Mouse (Mus musculus) urinary bladder, adult 2 months (tissue): ENCODE measurements around the gene Lrrc32. TPM values are rescaled to one million over a fixed set of nuclear protein-coding genes. Genes with fewer than 3 reads are reported as not detected.

ENCODE experiments used
- DNase-seq: peaks from one replicate; pipeline ENCODE4 v3.0.0; 2022; ENCODE audit warnings: low spot score
- polyA plus RNA-seq: library from polyadenylated mRNA; depleted of rRNA; stranded (reverse); fragments of >200 nt; gene quantifications from 2 replicates; pipeline ENCODE4 v1.2.3, GENCODE M21; 2012

The Lrrc32 gene
- polyA plus RNA-seq, 1 experiment = 12.6 TPM

DNA sequence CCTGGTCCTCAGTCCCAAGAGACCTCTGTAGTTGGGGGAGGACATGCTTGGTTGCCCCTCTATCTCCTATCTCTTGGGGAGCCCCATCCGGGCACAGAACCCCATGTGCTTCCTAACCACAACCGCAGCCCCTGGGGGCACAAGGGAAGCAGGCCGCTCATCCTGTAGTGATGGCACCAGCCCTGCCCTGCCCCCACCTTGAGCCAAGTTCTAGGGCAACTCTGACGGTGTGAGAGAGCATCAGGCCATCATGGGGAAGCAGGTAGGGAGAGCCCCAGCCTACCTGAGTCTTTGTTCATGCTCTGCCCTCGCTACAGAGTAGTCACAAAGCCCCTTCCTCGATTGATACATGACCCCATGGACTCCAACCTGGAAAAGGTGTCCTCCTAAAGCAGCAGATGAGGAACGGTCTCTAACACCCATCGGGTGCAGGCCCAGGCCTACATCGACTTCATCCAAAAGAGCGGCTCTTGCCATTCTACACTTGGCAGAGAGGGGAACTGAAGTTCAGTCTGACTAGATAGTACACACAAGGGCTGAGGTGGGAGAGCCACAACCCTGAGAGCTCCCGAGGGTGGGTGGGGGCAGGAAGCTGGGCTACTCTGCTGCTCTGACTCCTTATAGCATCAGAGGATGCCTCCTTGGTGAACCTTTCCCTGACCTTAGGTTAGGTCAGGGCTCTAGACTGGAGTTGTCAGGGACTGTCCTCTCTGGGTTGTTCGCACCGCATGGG lies 519 bp upstream of the Lrrc32 start:
- no peak for DNase-seq

DNA sequence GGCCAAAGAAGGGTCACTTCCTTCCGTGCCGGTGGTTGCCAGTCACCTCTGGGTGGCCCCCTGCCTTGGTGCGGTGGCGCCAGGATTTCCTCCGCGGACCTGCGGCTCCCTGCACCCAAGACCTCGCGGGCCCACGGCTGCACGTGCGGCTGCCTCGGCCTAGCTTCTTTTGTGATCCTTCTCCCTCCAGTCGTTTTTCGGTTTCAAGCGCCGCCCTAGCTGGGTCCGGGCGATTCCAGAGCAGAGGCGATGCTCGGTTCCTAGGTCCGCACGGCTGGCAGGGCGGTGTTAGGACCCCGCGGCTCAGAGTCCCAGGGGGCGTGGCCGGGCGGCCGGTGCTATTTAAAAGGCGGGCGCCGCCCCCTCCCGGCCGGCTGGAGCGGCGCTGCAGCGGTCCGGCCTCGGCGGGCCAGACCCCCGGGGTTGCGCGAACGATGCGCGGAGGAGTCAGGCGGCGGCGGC lies 571 bp downstream of the Lrrc32 start:
- DNase-seq = peak; percentile 58

DNA sequence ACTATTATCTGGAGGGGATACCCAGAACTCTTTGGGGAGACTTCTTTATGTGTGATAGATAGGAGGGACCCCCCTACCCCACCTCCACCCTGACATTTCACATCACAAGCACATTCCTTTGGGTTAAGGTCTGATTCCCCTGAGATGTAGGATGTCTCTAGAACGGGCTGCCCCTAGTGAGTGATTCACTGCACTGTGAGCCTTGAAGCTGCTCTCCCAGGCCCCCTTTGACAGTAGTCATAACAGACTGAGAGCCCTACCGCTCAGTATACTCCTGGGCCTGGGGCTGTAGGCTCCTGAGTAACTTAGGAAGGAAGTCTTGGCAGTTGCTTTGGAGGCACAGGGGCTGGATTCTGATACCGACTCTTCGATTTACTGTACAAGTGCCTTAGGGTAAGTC lies 1.2 kb downstream of the Lrrc32 start:
- DNase-seq = no peak

DNA sequence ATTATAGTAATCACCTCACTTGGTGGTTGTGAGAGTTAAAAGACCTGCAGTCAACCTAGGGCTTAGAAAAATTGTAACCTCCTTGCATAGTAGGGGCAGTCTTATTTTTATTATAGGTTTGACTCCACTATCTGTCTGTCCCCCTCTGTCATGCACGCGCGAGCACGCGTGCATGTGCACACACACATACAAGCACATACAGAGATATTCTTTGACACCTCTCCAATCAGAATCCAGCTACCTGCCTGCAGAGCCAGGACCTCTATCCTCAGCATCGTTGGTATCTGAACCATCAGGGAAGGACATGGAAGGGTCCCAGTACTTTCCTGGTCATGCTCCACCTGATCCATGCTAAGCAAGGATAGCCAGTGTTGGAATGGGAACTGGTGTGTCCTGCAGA lies 1.8 kb downstream of the Lrrc32 start:
- no peak for DNase-seq

GRCm38 (mm10) chr7:98491451-98492200 lies 2.5 kb downstream of the Lrrc32 start:
- DNase-seq = no peak

DNA sequence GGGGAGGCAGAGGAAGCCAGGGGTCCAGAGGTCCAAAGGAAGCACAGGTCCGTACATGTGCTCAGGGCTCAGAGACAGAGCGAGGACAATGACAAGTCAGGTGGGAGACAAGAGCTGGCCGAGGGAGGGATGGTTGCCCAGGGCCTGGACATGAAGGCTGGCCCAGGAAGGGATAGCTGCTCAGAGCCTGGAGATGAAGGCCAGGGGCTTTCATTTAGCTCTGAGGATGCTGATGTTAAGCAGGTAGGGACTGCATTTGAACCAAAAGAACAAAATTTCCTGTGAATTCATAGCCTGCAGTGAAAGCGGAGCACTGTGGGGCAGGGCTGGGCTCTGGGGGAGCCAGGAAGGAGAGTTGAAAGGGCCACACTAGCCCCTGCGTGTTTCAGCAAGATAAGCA lies 3.2 kb downstream of the Lrrc32 start:
- no peak for DNase-seq

- no peak for DNase-seq
These were observed 4.2 kb downstream of the Lrrc32 start for GRCm38 (mm10) chr7:98493307-98493706.

DNA sequence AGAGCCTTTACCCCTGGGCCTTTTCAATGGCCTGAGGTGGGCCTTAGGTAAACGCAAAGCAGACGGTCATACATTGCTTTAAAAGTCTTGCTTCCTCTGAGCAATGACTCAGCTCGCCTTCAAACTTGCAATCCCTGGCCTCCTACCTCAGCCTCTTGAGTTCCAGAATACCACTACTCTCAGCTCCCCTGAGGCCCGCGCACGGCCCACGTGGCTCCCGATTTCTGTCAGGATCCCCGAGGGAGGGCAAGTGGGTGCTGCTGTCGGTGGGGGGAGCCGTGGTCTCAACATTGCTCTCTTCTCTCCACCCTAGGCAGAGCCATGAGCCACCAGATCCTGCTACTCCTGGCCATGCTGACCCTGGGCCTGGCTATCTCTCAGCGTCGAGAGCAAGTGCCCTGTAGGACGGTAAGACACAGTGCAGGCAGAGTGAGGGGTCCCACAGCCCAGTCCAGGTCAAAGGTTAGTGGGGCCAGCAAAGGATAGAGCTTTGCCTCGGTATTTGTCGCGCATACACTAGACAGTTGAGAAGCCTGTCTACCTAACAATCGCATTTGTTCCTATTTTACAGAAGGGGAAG lies 4.9 kb downstream of the Lrrc32 start:
- no peak for DNase-seq

- no peak for DNase-seq
These were observed 6.5 kb downstream of the Lrrc32 start for GRCm38 (mm10) chr7:98495591-98495990.

- DNase-seq = no peak
These were observed 8.4 kb downstream of the Lrrc32 start for GRCm38 (mm10) chr7:98497451-98497850.

GRCm38 (mm10) chr7:98498101-98498500 lies 9.0 kb downstream of the Lrrc32 start:
- no peak for DNase-seq

DNA sequence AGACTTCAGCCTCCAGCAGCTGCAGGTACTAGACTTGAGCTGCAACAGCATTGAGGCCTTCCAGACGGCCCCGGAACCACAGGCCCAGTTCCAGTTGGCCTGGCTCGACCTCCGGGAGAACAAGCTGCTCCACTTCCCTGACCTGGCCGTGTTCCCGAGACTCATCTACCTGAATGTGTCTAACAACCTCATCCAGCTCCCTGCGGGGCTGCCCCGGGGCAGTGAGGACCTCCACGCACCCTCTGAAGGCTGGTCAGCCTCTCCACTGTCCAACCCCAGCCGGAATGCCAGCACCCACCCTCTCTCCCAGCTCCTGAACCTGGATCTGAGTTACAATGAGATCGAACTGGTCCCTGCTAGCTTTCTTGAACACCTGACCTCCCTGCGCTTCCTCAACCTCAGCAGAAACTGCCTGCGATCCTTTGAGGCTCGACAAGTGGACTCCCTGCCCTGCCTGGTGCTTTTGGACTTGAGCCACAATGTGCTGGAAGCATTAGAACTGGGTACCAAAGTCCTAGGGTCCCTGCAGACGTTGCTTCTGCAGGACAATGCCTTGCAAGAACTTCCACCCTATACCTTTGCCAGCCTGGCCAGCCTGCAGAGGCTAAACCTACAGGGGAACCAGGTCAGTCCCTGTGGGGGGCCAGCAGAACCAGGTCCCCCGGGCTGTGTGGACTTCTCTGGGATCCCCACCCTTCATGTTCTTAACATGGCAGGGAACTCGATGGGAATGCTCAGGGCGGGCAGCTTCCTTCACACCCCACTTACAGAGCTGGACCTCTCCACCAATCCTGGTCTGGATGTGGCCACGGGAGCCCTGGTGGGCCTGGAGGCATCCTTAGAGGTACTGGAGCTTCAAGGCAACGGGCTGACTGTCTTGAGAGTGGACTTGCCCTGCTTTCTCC lies 9.8 kb downstream of the Lrrc32 start:
- DNase-seq = no peak

DNA sequence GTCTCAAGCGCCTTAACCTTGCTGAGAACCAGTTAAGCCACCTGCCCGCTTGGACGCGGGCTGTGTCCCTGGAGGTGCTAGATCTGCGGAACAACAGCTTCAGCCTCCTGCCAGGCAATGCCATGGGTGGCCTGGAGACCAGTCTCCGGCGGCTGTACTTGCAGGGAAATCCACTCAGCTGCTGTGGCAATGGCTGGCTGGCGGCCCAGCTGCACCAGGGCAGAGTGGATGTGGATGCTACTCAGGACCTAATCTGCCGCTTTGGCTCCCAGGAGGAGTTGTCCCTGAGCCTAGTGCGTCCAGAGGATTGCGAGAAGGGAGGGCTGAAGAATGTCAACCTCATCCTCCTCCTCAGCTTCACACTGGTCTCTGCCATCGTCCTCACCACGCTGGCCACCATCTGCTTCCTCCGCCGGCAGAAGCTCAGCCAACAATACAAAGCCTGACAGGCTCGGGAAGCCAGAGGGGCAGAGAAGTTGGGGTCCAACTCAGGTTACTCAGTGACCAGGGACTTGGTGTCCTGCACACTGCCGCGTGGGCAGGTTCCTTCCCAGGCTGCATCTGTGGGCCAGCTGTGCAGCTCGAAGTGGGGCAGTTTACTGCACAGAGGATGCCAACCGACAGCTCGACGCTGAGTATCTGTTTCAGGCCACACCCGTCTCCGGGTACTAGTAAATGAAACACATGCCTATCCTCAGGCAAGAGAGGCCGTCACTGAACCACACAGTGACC lies 10.6 kb downstream of the Lrrc32 start:
- DNase-seq = no peak

- no peak for DNase-seq
These were observed 11.4 kb downstream of the Lrrc32 start for GRCm38 (mm10) chr7:98500470-98500869.

GRCm38 (mm10) chr7:98501078-98501477 lies 12.0 kb downstream of the Lrrc32 start:
- DNase-seq = no peak

- DNase-seq = no peak
These were observed 13.8 kb downstream of the Lrrc32 start for GRCm38 (mm10) chr7:98502921-98503320.

DNA sequence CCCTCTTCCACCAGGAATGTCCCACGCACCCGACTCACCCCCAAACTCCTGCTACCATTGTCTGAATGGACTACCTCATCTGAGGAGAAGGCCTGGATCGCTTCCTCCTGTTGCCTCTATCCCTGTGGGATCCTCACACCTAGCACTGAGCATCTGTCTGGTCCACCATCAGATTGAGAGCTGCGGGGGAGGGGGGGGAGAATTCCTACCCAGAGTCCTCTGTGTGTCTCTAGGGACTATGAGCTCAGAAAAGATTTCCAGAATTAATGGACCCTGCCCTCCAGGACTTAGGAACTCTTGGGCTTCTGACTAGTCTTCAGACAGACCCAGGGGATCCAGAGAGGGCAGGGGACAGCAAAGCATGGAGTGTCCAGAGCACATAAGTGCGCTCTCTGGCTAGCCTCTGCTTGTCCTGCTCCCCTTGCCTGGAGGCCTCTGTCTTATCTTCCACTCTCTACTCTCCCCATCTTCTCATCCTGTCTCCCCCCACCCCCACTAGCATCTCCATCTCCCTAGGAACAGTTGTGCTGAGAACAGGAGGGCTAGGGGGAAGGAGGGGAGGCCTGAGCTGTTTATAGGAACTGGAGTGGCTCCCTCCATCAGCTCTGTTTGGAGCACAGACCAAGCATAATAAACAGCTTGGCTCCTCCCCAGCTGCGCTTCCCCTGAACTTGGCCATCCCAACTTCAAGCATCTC lies 15.0 kb downstream of the Lrrc32 start:
- DNase-seq = no peak

DNA sequence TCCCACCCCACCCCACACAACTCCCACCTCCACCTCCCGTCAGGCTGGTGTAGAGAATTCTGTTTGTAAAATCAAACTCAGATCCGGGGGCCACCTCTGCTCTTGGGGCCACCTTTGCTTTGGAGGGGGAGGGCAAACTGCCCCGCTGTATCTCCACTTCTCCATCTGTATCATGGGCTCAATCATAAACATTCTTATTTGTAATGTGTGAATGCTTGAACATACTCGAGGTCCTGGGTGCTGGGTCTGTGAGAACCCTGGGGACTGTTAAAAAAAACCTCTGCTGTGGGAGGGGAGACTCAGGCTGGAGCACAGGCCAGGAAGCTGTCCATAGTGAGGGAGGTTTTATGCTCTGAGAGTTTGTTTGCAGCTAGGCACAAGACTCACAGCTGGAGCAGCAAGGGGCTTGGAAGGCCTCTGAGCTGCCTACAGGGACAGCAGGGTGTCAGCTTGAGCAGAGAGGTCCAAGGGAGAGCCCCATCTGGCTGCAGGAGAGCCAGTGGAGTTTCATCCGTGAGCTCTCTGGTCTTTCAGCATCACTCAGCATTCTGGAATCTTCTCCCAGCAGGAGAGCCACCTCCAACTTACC lies 15.7 kb downstream of the Lrrc32 start:
- no peak for DNase-seq

DNA sequence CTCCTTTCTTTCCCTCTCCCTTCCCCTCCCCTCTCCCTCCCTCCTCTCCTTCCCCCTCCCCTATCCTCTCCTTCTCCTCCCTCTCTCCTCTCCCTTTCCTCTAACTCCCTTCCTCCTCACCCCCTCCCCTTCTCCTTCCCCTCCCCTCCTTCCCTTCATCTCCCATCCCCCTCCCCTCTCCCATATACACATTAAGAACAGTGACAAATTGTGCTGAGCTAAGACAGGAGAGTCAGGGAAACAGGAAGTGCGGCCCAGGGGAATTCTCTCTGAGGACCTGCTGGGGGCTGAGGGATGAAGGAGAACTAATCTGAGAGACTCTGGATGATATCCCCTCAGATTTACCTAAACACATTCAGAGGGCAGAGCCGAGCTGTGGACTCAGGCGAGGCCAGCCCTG lies 16.6 kb downstream of the Lrrc32 start:
- no peak for DNase-seq
